Comparison of ENCODE assay signal across 22 mouse cellular contexts in genomic region chr12:79782444-79783117, GRCm38 (mm10).
DNase-seq lines count a peak whose midpoint lies in the region; ATAC-seq and TF ChIP-seq lines count a peak whose summit lies in the region.
"Had no signal": no experiment of that assay in that cellular context is flagged by ENCODE, and none has a peak within 500 bp of the region (broad histone marks: within the 10 kb centered on the region; RNA-seq: fewer than 3 reads in every experiment).

No protein-coding gene starts in this region.

- no peak overlapping the region for H3K9ac ChIP-seq in forebrain, embryonic 16.5 days (replicated peaks; ENCODE audit: low read depth, low read length)
- no peak overlapping the region for H3K9ac ChIP-seq in liver, postnatal 0 days (replicated peaks)
- H3K9ac ChIP-seq in liver, embryonic 12.5 days, result no peak overlapping the region
- H3K9ac ChIP-seq in intestine, embryonic 14.5 days (ENCODE audit: low read length), result no peak overlapping the region
- H3K9ac ChIP-seq in stomach, embryonic 16.5 days (ENCODE audit: low read length), result no peak overlapping the region
- H3K9ac ChIP-seq: embryonic facial prominence, embryonic 13.5 days; heart, embryonic 12.5 days; hindbrain, embryonic 15.5 days; limb, embryonic 12.5 days; liver, embryonic 15.5 days had no signal

- H3K4me3 ChIP-seq in forebrain, embryonic 10.5 days, result no peak overlapping the region
- no peak overlapping the region for H3K4me3 ChIP-seq in forebrain, embryonic 16.5 days (replicated peaks; ENCODE audit: low read length)
- H3K4me3 ChIP-seq in liver, postnatal 0 days (ENCODE audit: low read depth, low read length), result no peak overlapping the region
- H3K4me3 ChIP-seq in liver, embryonic 12.5 days, result no peak overlapping the region
- no peak overlapping the region for H3K4me3 ChIP-seq in intestine, embryonic 14.5 days (ENCODE audit: low read depth, low read length)
- no peak overlapping the region for H3K4me3 ChIP-seq in stomach, embryonic 16.5 days (replicated peaks; ENCODE audit: low read length)
- H3K4me3 ChIP-seq: embryonic facial prominence, embryonic 13.5 days; heart, embryonic 12.5 days; hindbrain, embryonic 15.5 days; limb, embryonic 12.5 days; liver, embryonic 15.5 days had no signal

- no peak for DNase-seq in forebrain, embryonic 10.5 days (ENCODE audit: extremely low spot score, low spot score)
- DNase-seq in liver, postnatal 0 days, result no peak
- peak; percentile 72 for DNase-seq in intestine, embryonic 14.5 days (ENCODE audit: low spot score)
- no peak for DNase-seq in cerebellum, adult 11-12 months
- DNase-seq in embryo, embryonic 11 days, result no peak
- DNase-seq: cerebellum, adult 9-10 months; heart, postnatal 14 days; kidney, adult 18-20 months; kidney, postnatal 25 days; layer of hippocampus, adult 9-11 months; lung, postnatal 36 days; right cerebral cortex, postnatal 4 days; thymus, postnatal 4 days had no signal

- TF ChIP-seq CTCF in liver, postnatal 0 days (IDR thresholded peaks at IDR 0.05; ENCODE audit: low read depth), result 0 out of 2 replicates have a peak, but pooled peaks have one; percentile 17

- peaks cover 6% of the 10 kb centered on the region for H3K9me3 ChIP-seq in forebrain, embryonic 10.5 days
- no peaks in the 10 kb centered on the region for H3K9me3 ChIP-seq in forebrain, embryonic 16.5 days (ENCODE audit: control insufficient read depth, low read length)
- H3K9me3 ChIP-seq in liver, postnatal 0 days (ENCODE audit: low read length), result peaks cover 2% of the 10 kb centered on the region; the same call in 1 of the 2 replicates
- H3K9me3 ChIP-seq in liver, embryonic 12.5 days (replicated peaks), result 0 out of 2 replicates have a peak, but pooled peaks cover 3% of the 10 kb centered on the region
- 0 out of 2 replicates have a peak, but pooled peaks cover 3% of the 10 kb centered on the region for H3K9me3 ChIP-seq in intestine, embryonic 14.5 days (ENCODE audit: control insufficient read depth, low read length)
- peaks cover 3% of the 10 kb centered on the region for H3K9me3 ChIP-seq in stomach, embryonic 16.5 days (replicated peaks; ENCODE audit: control insufficient read depth, low read length)
- H3K9me3 ChIP-seq: embryonic facial prominence, embryonic 13.5 days; hindbrain, embryonic 15.5 days; liver, embryonic 15.5 days had no signal

- peak overlapping the region; percentile 26; the same call in 1 of the 2 replicates for H3K27ac ChIP-seq in forebrain, embryonic 10.5 days
- no peak overlapping the region for H3K27ac ChIP-seq in forebrain, embryonic 16.5 days (ENCODE audit: low read length)
- no peak overlapping the region for H3K27ac ChIP-seq in liver, postnatal 0 days (ENCODE audit: low read depth)
- no peak overlapping the region for H3K27ac ChIP-seq in liver, embryonic 12.5 days
- H3K27ac ChIP-seq in intestine, embryonic 14.5 days (ENCODE audit: low read depth), result peak overlapping the region; percentile 43; the same call in 1 of the 2 replicates
- peak overlapping the region; percentile 34; the same call in 1 of the 2 replicates for H3K27ac ChIP-seq in stomach, embryonic 16.5 days (ENCODE audit: low read length)
- H3K27ac ChIP-seq: embryonic facial prominence, embryonic 13.5 days; hindbrain, embryonic 15.5 days; limb, embryonic 12.5 days; liver, embryonic 15.5 days had no signal

- H3K4me1 ChIP-seq in forebrain, embryonic 10.5 days, result peaks cover 18% of the 10 kb centered on the region
- no peaks in the 10 kb centered on the region for H3K4me1 ChIP-seq in forebrain, embryonic 16.5 days (replicated peaks; ENCODE audit: control insufficient read depth, insufficient read depth, low read length)
- no peaks in the 10 kb centered on the region for H3K4me1 ChIP-seq in liver, postnatal 0 days (ENCODE audit: insufficient read depth)
- H3K4me1 ChIP-seq in liver, embryonic 12.5 days, result no peaks in the 10 kb centered on the region
- peaks cover 13% of the 10 kb centered on the region; the same call in 1 of the 2 replicates for H3K4me1 ChIP-seq in intestine, embryonic 14.5 days (replicated peaks; ENCODE audit: control insufficient read depth, insufficient read depth, low read length)
- no peaks in the 10 kb centered on the region; the same call in 1 of the 2 replicates for H3K4me1 ChIP-seq in stomach, embryonic 16.5 days (ENCODE audit: control insufficient read depth, insufficient read depth, low read length)
- H3K4me1 ChIP-seq: hindbrain, embryonic 15.5 days; liver, embryonic 15.5 days had no signal

- H3K27me3 ChIP-seq in forebrain, embryonic 10.5 days (ENCODE audit: poor library complexity, severe bottlenecking), result no peaks in the 10 kb centered on the region
- H3K27me3 ChIP-seq in forebrain, embryonic 16.5 days (replicated peaks; ENCODE audit: control insufficient read depth, insufficient read depth, low read length), result no peaks in the 10 kb centered on the region
- no peaks in the 10 kb centered on the region for H3K27me3 ChIP-seq in liver, postnatal 0 days (ENCODE audit: insufficient read depth, low read length)
- no peaks in the 10 kb centered on the region for H3K27me3 ChIP-seq in liver, embryonic 12.5 days (replicated peaks)
- H3K27me3 ChIP-seq in intestine, embryonic 14.5 days (replicated peaks; ENCODE audit: control insufficient read depth, insufficient read depth, low read length), result no peaks in the 10 kb centered on the region
- H3K27me3 ChIP-seq in stomach, embryonic 16.5 days (ENCODE audit: control insufficient read depth, insufficient read depth, low read length), result no peaks in the 10 kb centered on the region
- H3K27me3 ChIP-seq: embryonic facial prominence, embryonic 13.5 days; heart, embryonic 12.5 days; hindbrain, embryonic 15.5 days; limb, embryonic 12.5 days; liver, embryonic 15.5 days had no signal

- ATAC-seq in forebrain, embryonic 16.5 days, result no peak
- ATAC-seq in liver, postnatal 0 days, result no peak
- no peak for ATAC-seq in liver, embryonic 12.5 days
- peak; percentile 89 for ATAC-seq in intestine, embryonic 14.5 days (replicated peaks; ENCODE audit: low FRiP score, low TSS enrichment, low read depth)
- 0 out of 2 replicates have a peak, but pooled peaks have one; percentile 22 for ATAC-seq in stomach, embryonic 16.5 days (ENCODE audit: insufficient read depth, low FRiP score)
- ATAC-seq: midbrain, embryonic 16.5 days had no signal

- no peak overlapping the region for H3K4me2 ChIP-seq in forebrain, embryonic 16.5 days (ENCODE audit: low read length)
- no peak overlapping the region for H3K4me2 ChIP-seq in liver, postnatal 0 days (ENCODE audit: low read depth, low read length)
- H3K4me2 ChIP-seq in liver, embryonic 12.5 days, result no peak overlapping the region
- no peak overlapping the region for H3K4me2 ChIP-seq in intestine, embryonic 14.5 days (ENCODE audit: low read length)
- no peak overlapping the region for H3K4me2 ChIP-seq in stomach, embryonic 16.5 days (ENCODE audit: low read depth, low read length)
- H3K4me2 ChIP-seq: embryonic facial prominence, embryonic 13.5 days; heart, embryonic 12.5 days; hindbrain, embryonic 15.5 days; limb, embryonic 12.5 days; liver, embryonic 15.5 days had no signal

- H3K36me3 ChIP-seq in forebrain, embryonic 10.5 days (replicated peaks), result peaks cover 3% of the 10 kb centered on the region
- H3K36me3 ChIP-seq in forebrain, embryonic 16.5 days (ENCODE audit: control insufficient read depth, insufficient read depth), result no peaks in the 10 kb centered on the region
- no peaks in the 10 kb centered on the region for H3K36me3 ChIP-seq in liver, postnatal 0 days (replicated peaks; ENCODE audit: insufficient read depth, low read length)
- H3K36me3 ChIP-seq in liver, embryonic 12.5 days, result peaks cover 4% of the 10 kb centered on the region; the same call in 1 of the 2 replicates
- no peaks in the 10 kb centered on the region for H3K36me3 ChIP-seq in intestine, embryonic 14.5 days (ENCODE audit: control insufficient read depth, insufficient read depth, low read length)
- H3K36me3 ChIP-seq in stomach, embryonic 16.5 days (ENCODE audit: control insufficient read depth, insufficient read depth, low read length), result no peaks in the 10 kb centered on the region
- H3K36me3 ChIP-seq: embryonic facial prominence, embryonic 13.5 days; hindbrain, embryonic 15.5 days; limb, embryonic 12.5 days; liver, embryonic 15.5 days had no signal

- WGBS in forebrain, embryonic 10.5 days, result 97% methylated on average over 6 of the region's 6 CpGs
- WGBS in forebrain, embryonic 16.5 days, result 97% methylated on average over 6 of the region's 6 CpGs
- WGBS in liver, postnatal 0 days (ENCODE audit: insufficient replicate concordance), result 86% methylated on average over 6 of the region's 6 CpGs
- 74% methylated on average over 6 of the region's 6 CpGs for WGBS in liver, embryonic 12.5 days (ENCODE audit: insufficient replicate concordance)
- 80% methylated on average over 6 of the region's 6 CpGs for WGBS in intestine, embryonic 14.5 days
- 80% methylated on average over 6 of the region's 6 CpGs for whole genome bisulfite sequencing in stomach, embryonic 16.5 days

- TF ChIP-seq EP300 in liver, postnatal 0 days (IDR thresholded peaks at IDR 0.05; ENCODE audit: low read depth), result no peak

Comparison
In these comparisons a context has a peak if more than half of its experiments do, and no peak if none do; other contexts are left out.
1. H3K27ac ChIP-seq: peak in forebrain, embryonic 10.5 days (single experiment), intestine, embryonic 14.5 days (single experiment) and stomach, embryonic 16.5 days (single experiment); none in forebrain, embryonic 16.5 days (single experiment), liver, postnatal 0 days (single experiment) and liver, embryonic 12.5 days (single experiment).
2. ATAC-seq: peak in intestine, embryonic 14.5 days (single experiment) and stomach, embryonic 16.5 days (single experiment); none in forebrain, embryonic 16.5 days (single experiment), liver, postnatal 0 days (single experiment) and liver, embryonic 12.5 days (single experiment).